Mouse (Mus musculus) heart, embryonic 16.5 days (tissue): ENCODE measurements around the gene Ldlrad2. TPM values are rescaled to one million over a fixed set of nuclear protein-coding genes. Genes with fewer than 3 reads are reported as not detected.

ENCODE experiments used
- ATAC-seq: fragments of 200-750 bp; cut with Nextera tagmentation; replicated peaks from 2 replicates; pipeline ENCODE4 v1.8.0; 2017; ENCODE audit warnings: moderate number of reproducible peaks; ENCODE audit not compliant: insufficient read depth, low FRiP score; ENCODE audit errors: extremely low read depth
- H3K27ac ChIP-seq: fragments of 300-500 bp; sonication (generic); 2 replicates; pipeline ENCODE4 v1.5.1; 2014; ENCODE audit warnings: mild to moderate bottlenecking, low read length, control low read depth, moderate library complexity
- H3K27me3 ChIP-seq: fragments of 300-500 bp; sonication (generic); 2 replicates; pipeline ENCODE4 v1.6.1; 2014; ENCODE audit warnings: low read length, mixed read lengths; ENCODE audit not compliant: control insufficient read depth, insufficient read depth
- H3K36me3 ChIP-seq: fragments of 300-500 bp; sonication (generic); 2 replicates; pipeline ENCODE4 v1.6.1; 2014; ENCODE audit not compliant: control insufficient read depth, insufficient read depth
- H3K4me1 ChIP-seq: fragments of 300-500 bp; sonication (generic); 2 replicates; pipeline ENCODE4 v1.6.1; 2014; ENCODE audit warnings: low read length, mixed read lengths; ENCODE audit not compliant: control insufficient read depth, insufficient read depth
- H3K4me2 ChIP-seq: fragments of 300-500 bp; sonication (generic); 2 replicates; pipeline ENCODE4 v1.6.1; 2014; ENCODE audit warnings: low read depth, mild to moderate bottlenecking, control low read depth, low read length
- H3K4me3 ChIP-seq: fragments of 300-500 bp; sonication (generic); 2 replicates; pipeline ENCODE4 v1.5.1; 2014; ENCODE audit warnings: mild to moderate bottlenecking, control low read depth, low read length
- H3K9ac ChIP-seq: fragments of 300-500 bp; sonication (generic); 2 replicates; pipeline ENCODE4 v1.6.1; 2014; ENCODE audit warnings: low read length, control low read depth
- H3K9me3 ChIP-seq: fragments of 300-500 bp; sonication (generic); replicated peaks from 2 replicates; pipeline ENCODE4 v1.6.1; 2016; ENCODE audit warnings: low read length; ENCODE audit not compliant: control insufficient read depth
- WGBS: fragments of 180-500 bp; shearing (Covaris S2); extraction: QIAGEN DNeasy Blood & Tissue Kit; methylation state at CpG from one replicate; pipeline ENCODE4 v1.1.7; 2014; 5-methylcytosine and 5-hydroxymethylcytosine counted together
- polyA plus RNA-seq: library from polyadenylated mRNA; unstranded; fragments of >200 nt; fragmentation: Nextera tagmentation; extraction: Ambion mirVana; gene quantifications from 2 replicates; pipeline ENCODE4 v1.2.1, GENCODE M21; 2015

Ldlrad2 gene
- polyA plus RNA-seq, 1 experiment from 2014 or later: not detected

DNA sequence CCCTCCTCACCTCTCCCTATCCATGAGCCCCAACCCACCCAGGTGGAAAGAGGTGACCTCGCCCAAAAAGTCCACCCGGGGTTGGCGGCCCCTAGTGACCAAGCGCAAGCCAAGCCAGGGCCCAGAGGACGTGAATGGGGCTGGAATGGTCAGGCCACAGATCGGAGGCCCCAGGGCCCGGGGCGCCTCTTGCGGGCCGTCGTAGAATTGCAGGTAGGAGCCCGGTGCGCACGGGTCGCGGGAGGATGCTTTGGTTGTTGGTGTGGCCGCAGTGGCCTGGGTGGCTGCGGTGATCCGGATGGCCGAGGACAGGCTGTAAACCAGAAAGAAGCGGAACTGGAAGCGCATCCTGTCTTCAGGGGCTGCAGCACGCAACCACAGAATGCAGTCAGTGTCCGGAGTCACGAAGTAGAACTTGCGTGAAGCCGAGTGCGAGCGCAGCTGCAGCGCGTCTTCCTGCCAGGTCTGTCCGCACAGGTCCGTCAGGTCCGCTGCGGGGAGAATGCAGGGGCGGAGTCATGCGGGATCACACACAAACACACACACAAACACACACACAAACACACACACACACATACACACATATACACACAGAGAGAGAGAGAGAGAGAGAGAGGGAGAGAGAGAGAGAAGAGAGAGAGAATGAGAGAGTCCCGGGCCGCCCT is 3.9 kb upstream of the Ldlrad2 start:
- no peaks in the 10 kb centered on the region for H3K36me3 ChIP-seq
- 6% methylated on average over 39 of the region's 39 CpGs for WGBS
- no peak overlapping the region for H3K27ac ChIP-seq
- H3K9me3 ChIP-seq: no peaks in the 10 kb centered on the region
- H3K9ac ChIP-seq: no peak overlapping the region
- 0 out of 2 replicates have a peak, but pooled peaks have one; percentile 26 for ATAC-seq
- peak overlapping the region; percentile 46 for H3K4me3 ChIP-seq
- H3K27me3 ChIP-seq: no peaks in the 10 kb centered on the region; the same call in 1 of the 2 replicates
- peak overlapping the region; percentile 66 for H3K4me2 ChIP-seq
- H3K4me1 ChIP-seq: peaks cover 5% of the 10 kb centered on the region; the same call in 1 of the 2 replicates

DNA sequence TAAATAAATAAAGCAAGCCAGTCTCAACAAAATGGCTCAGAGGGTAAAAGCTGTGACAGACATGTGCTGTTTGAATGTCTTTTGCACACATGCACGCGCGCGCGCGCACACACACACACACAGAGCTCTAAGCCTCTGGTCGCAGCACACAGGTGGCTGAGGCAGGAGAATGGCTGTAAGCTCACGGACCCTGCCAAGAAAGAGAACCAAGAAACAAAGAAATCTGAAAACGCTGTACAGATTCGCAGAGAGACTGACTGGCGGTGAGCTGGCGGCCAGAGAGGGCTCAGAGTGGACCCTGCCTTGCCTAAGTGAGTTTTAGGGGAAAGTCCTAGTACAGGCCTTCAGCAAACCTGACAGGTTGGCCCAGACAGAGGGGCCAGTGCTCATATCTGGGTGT is 3.1 kb upstream of the Ldlrad2 start:
- H3K9ac ChIP-seq: no peak overlapping the region
- WGBS: 96% methylated on average over 12 of the region's 12 CpGs

DNA sequence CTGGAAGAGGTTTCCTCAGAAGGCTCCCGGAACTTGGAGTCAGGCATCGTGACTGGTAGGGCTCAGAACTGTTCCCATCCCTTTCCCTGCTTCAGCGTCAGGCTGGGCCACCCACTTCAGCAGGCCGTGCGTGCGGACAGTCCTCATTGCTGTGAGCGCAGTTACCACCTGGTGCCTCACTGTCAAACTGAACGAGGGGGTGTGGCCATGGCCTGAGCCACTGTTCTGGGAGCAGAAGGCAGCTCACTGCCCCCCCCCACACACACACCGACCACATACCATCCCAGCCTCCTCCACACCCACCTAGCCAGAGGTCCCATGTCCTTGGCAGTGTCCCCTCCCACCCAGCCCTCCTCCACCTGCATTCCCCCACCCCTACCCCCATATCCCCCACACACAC is 4.5 kb downstream of the Ldlrad2 start:
- Histone ChIP-seq H3K27ac (no peak overlapping the region), H3K9ac (no peak overlapping the region), H3K27me3 (no peaks in the 10 kb centered on the region), H3K4me1 (no peaks in the 10 kb centered on the region), H3K4me3 (no peak overlapping the region), H3K4me2 (no peak overlapping the region), H3K9me3 (no peaks in the 10 kb centered on the region), H3K36me3 (peaks cover 49% of the 10 kb centered on the region)
- ATAC-seq: no peak
- 66% methylated on average over 9 of the region's 9 CpGs for WGBS

More for the DNA sequence above, 3.1 kb upstream of the Ldlrad2 start:
- Histone ChIP-seq H3K9me3 (no peaks in the 10 kb centered on the region), H3K27me3 (no peaks in the 10 kb centered on the region; the same call in 1 of the 2 replicates), H3K4me2 (no peak overlapping the region), H3K27ac (no peak overlapping the region), H3K4me1 (peaks cover 5% of the 10 kb centered on the region; the same call in 1 of the 2 replicates), H3K4me3 (no peak overlapping the region), H3K36me3 (no peaks in the 10 kb centered on the region)
- ATAC-seq: no peak

GRCm38 (mm10) chr4:137556673-137557210 is 17.6 kb downstream of the Ldlrad2 start:
- no peak overlapping the region for H3K9ac ChIP-seq
- H3K4me3 ChIP-seq: no peak overlapping the region
- no peaks in the 10 kb centered on the region for H3K9me3 ChIP-seq
- H3K36me3 ChIP-seq: peaks cover 86% of the 10 kb centered on the region
- no peaks in the 10 kb centered on the region for H3K4me1 ChIP-seq
- H3K27me3 ChIP-seq: no peaks in the 10 kb centered on the region
- no peak for ATAC-seq
- no peak overlapping the region for H3K4me2 ChIP-seq
- 85% methylated on average over 16 of the region's 16 CpGs for WGBS
- H3K27ac ChIP-seq: no peak overlapping the region

DNA sequence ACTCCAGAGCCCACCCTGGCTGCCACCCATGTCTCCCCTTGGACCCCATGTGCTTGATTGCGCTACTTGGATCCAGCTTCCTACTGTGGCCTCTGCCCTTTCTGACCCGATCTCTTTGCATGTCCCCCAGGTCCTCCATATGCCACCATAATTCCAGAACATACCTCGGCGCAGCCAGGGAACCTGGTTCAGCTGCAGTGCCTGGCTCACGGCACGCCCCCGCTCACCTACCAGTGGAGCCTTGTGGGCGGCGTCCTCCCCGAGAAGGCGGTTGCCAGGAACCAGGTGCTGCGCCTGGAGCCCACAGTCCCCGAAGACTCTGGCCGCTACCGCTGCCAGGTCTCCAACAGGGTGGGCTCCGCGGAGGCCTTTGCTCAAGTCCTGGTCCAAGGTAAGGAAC is 20.9 kb downstream of the Ldlrad2 start:
- no peak overlapping the region for H3K4me2 ChIP-seq
- 89% methylated on average over 17 of the region's 17 CpGs for WGBS

GRCm38 (mm10) chr4:137546003-137546525 is 28.3 kb downstream of the Ldlrad2 start:
- no peak overlapping the region for H3K4me2 ChIP-seq
- H3K27me3 ChIP-seq: no peaks in the 10 kb centered on the region
- no peak overlapping the region for H3K4me3 ChIP-seq
- no peak for ATAC-seq
- peaks cover 90% of the 10 kb centered on the region for H3K36me3 ChIP-seq
- WGBS: 83% methylated on average over 5 of the region's 5 CpGs
- H3K4me1 ChIP-seq: no peaks in the 10 kb centered on the region
- H3K9ac ChIP-seq: no peak overlapping the region
- H3K9me3 ChIP-seq: no peaks in the 10 kb centered on the region; the same call in 1 of the 2 replicates
- H3K27ac ChIP-seq: no peak overlapping the region

More for the DNA sequence above, 20.9 kb downstream of the Ldlrad2 start:
- H3K4me1 ChIP-seq: no peaks in the 10 kb centered on the region
- no peak overlapping the region for H3K9ac ChIP-seq
- H3K4me3 ChIP-seq: no peak overlapping the region
- no peaks in the 10 kb centered on the region for H3K27me3 ChIP-seq
- ATAC-seq: no peak
- H3K27ac ChIP-seq: no peak overlapping the region
- no peaks in the 10 kb centered on the region for H3K9me3 ChIP-seq
- peaks cover 92% of the 10 kb centered on the region for H3K36me3 ChIP-seq

- no peak for ATAC-seq
- Histone ChIP-seq H3K27ac (no peak overlapping the region), H3K9me3 (no peaks in the 10 kb centered on the region; the same call in 1 of the 2 replicates), H3K4me2 (no peak overlapping the region), H3K27me3 (no peaks in the 10 kb centered on the region), H3K4me3 (no peak overlapping the region), H3K36me3 (peaks cover 89% of the 10 kb centered on the region), H3K4me1 (no peaks in the 10 kb centered on the region), H3K9ac (no peak overlapping the region)
- WGBS: 96% methylated on average over 9 of the region's 9 CpGs
Measured at GRCm38 (mm10) chr4:137545568-137545967, 28.8 kb downstream of the Ldlrad2 start.

DNA sequence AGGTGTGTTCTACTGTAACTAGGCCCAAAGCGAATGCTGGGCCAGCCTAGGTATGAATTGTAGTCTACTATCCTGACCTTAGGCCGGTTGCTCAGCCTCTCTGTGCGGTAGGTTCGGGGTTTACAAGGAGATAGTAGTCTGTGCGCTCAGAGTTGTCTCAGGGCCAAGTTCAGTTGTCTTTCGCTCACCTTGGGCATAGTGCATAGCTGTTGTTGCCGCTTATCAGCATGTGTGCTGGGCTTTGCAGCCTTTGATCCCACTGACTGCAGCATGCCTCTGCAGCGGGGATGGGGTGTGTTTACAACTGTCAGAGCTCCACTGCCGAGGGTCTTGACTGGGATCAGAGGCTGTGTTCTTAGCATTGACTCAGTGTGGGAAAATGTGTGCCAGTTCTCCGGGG is 31.4 kb downstream of the Ldlrad2 start:
- Histone ChIP-seq H3K27ac (no peak overlapping the region), H3K4me2 (no peak overlapping the region), H3K4me1 (no peaks in the 10 kb centered on the region), H3K4me3 (no peak overlapping the region), H3K27me3 (no peaks in the 10 kb centered on the region), H3K9me3 (no peaks in the 10 kb centered on the region; the same call in 1 of the 2 replicates), H3K9ac (no peak overlapping the region), H3K36me3 (peaks cover 88% of the 10 kb centered on the region)
- no peak for ATAC-seq
- WGBS: 68% methylated on average over 10 of the region's 10 CpGs

GRCm38 (mm10) chr4:137540356-137540755 is 34.0 kb downstream of the Ldlrad2 start:
- ATAC-seq: no peak

More at GRCm38 (mm10) chr4:137540356-137540755, 34.0 kb downstream of the Ldlrad2 start:
- Histone ChIP-seq H3K27me3 (no peaks in the 10 kb centered on the region), H3K9ac (no peak overlapping the region), H3K4me2 (no peak overlapping the region), H3K4me3 (no peak overlapping the region), H3K36me3 (peaks cover 84% of the 10 kb centered on the region), H3K27ac (no peak overlapping the region), H3K9me3 (no peaks in the 10 kb centered on the region), H3K4me1 (no peaks in the 10 kb centered on the region)
- 74% methylated on average over 14 of the region's 14 CpGs for WGBS
